Mouse (Mus musculus) brain, embryonic 14.5 days (tissue): ENCODE measurements around the gene Exosc7.

Source experiments
- CTCF ChIP-seq: fragments of 200-500 bp; IDR thresholded peaks from 2 replicates; pipeline ENCODE4 v1.5.1; 2012; ENCODE audit warnings: inconsistent platforms, mild to moderate bottlenecking, moderate library complexity, borderline replicate concordance; ENCODE audit not compliant: insufficient read depth, insufficient read length; ENCODE audit errors: extremely low read depth
- POLR2A ChIP-seq: fragments of 200-500 bp; IDR thresholded peaks from 2 replicates; pipeline ENCODE4 v1.6.1; 2012; ENCODE audit warnings: mild to moderate bottlenecking, inconsistent platforms, borderline replicate concordance; ENCODE audit not compliant: poor library complexity, insufficient read depth, insufficient read length, severe bottlenecking; ENCODE audit errors: extremely low read depth

DNA sequence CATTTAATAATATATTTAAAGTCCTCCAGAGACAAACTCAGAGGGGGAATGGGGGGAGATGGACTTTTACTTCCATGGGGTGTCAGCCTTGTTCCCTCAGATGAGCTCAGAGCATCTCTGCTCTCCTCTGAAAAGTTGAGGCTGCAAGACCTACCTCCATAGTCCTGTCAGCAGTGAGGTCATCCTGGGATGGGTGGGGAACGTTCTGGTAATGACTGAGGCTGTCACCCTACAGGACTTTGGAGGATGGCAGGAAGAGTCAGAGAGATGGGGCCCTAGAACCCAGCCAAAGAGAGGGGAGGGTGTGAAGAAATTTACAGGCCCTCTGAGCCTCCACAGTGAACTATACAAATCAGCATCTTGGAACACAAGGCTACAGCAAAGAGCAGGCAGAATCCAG lies 38.5 kb downstream of the Exosc7 start:
- TF ChIP-seq POLR2A, result no peak
- TF ChIP-seq CTCF, result no peak
